Mouse (Mus musculus) intestine, embryonic 16.5 days (tissue): ENCODE results near the gene Ppp1cc. TPM values are rescaled to one million over a fixed set of nuclear protein-coding genes. Genes with fewer than 3 reads are reported as not detected.

Experiments
- ATAC-seq: fragments of 200-750 bp; cut with Nextera tagmentation; 2 replicates; pipeline ENCODE4 v1.8.0; 2017; ENCODE audit warnings: moderate TSS enrichment, moderate library complexity
- H3K27ac ChIP-seq: fragments of 300-500 bp; sonication (generic); 2 replicates; pipeline ENCODE4 v1.5.1; 2014; ENCODE audit warnings: mild to moderate bottlenecking, low read length
- H3K27me3 ChIP-seq: fragments of 300-500 bp; sonication (generic); replicated peaks from 2 replicates; pipeline ENCODE4 v1.6.1; 2014; ENCODE audit warnings: low read length, control low read depth, mixed read lengths; ENCODE audit not compliant: control insufficient read depth, insufficient read depth
- H3K36me3 ChIP-seq: fragments of 300-500 bp; sonication (generic); 2 replicates; pipeline ENCODE4 v1.6.1; 2014; ENCODE audit warnings: low read length, control low read depth; ENCODE audit not compliant: control insufficient read depth, insufficient read depth
- H3K4me1 ChIP-seq: fragments of 300-500 bp; sonication (generic); 2 replicates; pipeline ENCODE4 v1.6.1; 2014; ENCODE audit warnings: low read length, control low read depth, mixed read lengths; ENCODE audit not compliant: control insufficient read depth, insufficient read depth
- H3K4me2 ChIP-seq: fragments of 300-500 bp; sonication (generic); 2 replicates; pipeline ENCODE4 v1.6.1; 2014; ENCODE audit warnings: low read depth, low read length, control low read depth
- H3K4me3 ChIP-seq: fragments of 300-500 bp; sonication (generic); 2 replicates; pipeline ENCODE4 v1.5.1; 2014; ENCODE audit warnings: mild to moderate bottlenecking, low read length
- H3K9ac ChIP-seq: fragments of 300-500 bp; sonication (generic); 2 replicates; pipeline ENCODE4 v1.6.1; 2014; ENCODE audit warnings: low read depth, low read length
- H3K9me3 ChIP-seq: fragments of 300-500 bp; sonication (generic); 2 replicates; pipeline ENCODE4 v1.6.1; 2016; ENCODE audit warnings: low read length, control low read depth; ENCODE audit not compliant: control insufficient read depth
- WGBS: fragments of 180-500 bp; shearing (Covaris S2); extraction: QIAGEN DNeasy Blood & Tissue Kit; methylation state at CpG from one replicate; pipeline ENCODE4 v1.1.7; 2014; 5-methylcytosine and 5-hydroxymethylcytosine counted together
- polyA plus RNA-seq: library from polyadenylated mRNA; unstranded; fragments of >200 nt; fragmentation: Nextera tagmentation; extraction: Ambion mirVana; gene quantifications from 2 replicates; pipeline ENCODE4 v1.2.1, GENCODE M21; 2015

Ppp1cc gene
- polyA plus RNA-seq, 1 experiment from 2014 or later: 215 TPM

DNA sequence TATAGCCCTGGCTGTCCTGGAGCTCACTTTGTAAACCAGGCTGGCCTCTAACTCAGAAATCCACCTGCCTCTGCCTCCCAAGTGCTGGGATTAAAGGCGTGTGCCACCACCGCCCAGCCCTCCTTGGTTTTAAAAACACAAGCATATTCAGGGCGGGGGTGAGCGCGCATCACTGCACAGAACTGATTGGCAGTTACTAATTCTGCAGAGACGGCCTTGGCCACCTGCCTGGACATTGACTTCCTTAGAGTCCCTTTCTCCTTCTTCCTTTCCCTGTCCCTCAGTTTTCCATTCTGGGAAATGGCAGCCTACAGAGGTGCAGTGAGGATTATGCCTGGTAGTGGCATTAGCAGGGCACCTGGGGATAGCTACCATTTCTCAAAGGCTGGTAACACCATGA lies 59.6 kb downstream of the Ppp1cc start:
- Histone ChIP-seq H3K9ac (no peak overlapping the region), H3K4me3 (no peak overlapping the region), H3K9me3 (no peaks in the 10 kb centered on the region), H3K4me2 (no peak overlapping the region), H3K36me3 (no peaks in the 10 kb centered on the region), H3K4me1 (peaks cover 8% of the 10 kb centered on the region), H3K27me3 (no peaks in the 10 kb centered on the region), H3K27ac (no peak overlapping the region)
- 90% methylated on average over 6 of the region's 6 CpGs for WGBS
- ATAC-seq: no peak

DNA sequence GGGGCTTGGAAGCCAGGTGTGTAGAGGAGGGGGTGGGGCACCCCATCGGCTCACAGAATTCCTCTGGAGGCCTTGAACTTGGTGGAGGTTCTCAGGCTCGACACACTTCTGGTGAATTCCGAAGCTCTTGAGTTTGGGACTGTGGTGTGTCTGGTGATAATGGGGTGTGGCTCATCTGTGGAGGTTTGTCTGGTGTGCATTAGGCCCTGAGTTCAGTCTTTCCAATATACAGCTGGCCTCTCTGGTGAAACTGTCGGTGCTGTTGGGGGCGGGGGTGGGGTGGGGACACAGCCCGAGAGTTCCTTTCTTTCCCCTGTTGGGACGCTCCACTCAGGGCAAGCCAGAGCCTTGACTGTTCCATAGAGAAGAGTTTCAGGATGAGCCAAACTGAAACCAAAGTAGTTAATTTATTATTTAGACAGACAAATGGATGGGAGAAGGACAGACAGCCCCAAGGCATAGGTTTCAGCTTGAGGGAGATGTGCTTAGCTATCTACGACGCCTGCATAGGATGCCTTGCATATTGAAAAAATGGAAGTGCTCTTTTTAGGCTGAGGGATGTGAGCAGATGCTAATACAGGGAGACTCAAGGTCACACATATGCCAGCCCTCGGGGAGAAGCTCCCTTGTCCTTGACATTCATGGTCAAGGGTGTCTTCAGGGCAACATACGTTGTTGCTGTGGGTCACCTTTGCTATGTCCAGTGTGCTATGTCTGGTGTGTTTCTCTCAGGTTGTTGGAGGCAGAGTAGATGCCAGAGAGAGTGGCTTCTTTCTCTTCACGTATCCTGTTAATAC lies 60.2 kb downstream of the Ppp1cc start:
- 82% methylated on average over 12 of the region's 12 CpGs for WGBS
- no peaks in the 10 kb centered on the region for H3K27me3 ChIP-seq
- no peak overlapping the region for H3K27ac ChIP-seq
- no peak overlapping the region for H3K4me3 ChIP-seq
- no peak overlapping the region for H3K4me2 ChIP-seq
- ATAC-seq: no peak
- peaks cover 8% of the 10 kb centered on the region for H3K4me1 ChIP-seq
- H3K9me3 ChIP-seq: no peaks in the 10 kb centered on the region
- H3K9ac ChIP-seq: no peak overlapping the region
- H3K36me3 ChIP-seq: no peaks in the 10 kb centered on the region

DNA sequence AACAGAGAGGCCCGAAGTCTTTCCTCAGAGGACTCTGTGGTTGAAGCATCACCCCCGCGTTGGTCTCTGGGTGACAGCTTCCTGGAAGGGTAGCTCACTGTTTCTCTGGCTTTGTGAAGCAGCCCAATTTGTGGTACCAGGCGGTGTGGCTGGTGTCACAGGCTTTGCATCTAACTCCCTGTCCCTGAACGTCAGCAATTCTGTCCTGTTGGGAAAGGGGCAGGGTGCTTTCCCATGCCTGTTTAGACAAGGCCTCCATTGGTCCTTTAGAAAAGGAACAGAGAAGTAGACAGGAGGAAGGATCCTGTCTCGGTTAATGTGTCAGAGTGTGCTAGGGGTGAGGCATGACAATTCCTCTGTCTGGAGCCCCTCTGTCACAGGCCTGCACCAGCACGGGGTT lies 60.9 kb downstream of the Ppp1cc start:
- H3K27ac ChIP-seq: no peak overlapping the region
- no peak overlapping the region for H3K4me3 ChIP-seq
- no peak overlapping the region for H3K4me2 ChIP-seq
- no peaks in the 10 kb centered on the region for H3K27me3 ChIP-seq
- 84% methylated on average over 7 of the region's 7 CpGs for WGBS
- H3K36me3 ChIP-seq: no peaks in the 10 kb centered on the region
- H3K9me3 ChIP-seq: no peaks in the 10 kb centered on the region
- H3K4me1 ChIP-seq: peaks cover 8% of the 10 kb centered on the region
- no peak for ATAC-seq
- no peak overlapping the region for H3K9ac ChIP-seq

DNA sequence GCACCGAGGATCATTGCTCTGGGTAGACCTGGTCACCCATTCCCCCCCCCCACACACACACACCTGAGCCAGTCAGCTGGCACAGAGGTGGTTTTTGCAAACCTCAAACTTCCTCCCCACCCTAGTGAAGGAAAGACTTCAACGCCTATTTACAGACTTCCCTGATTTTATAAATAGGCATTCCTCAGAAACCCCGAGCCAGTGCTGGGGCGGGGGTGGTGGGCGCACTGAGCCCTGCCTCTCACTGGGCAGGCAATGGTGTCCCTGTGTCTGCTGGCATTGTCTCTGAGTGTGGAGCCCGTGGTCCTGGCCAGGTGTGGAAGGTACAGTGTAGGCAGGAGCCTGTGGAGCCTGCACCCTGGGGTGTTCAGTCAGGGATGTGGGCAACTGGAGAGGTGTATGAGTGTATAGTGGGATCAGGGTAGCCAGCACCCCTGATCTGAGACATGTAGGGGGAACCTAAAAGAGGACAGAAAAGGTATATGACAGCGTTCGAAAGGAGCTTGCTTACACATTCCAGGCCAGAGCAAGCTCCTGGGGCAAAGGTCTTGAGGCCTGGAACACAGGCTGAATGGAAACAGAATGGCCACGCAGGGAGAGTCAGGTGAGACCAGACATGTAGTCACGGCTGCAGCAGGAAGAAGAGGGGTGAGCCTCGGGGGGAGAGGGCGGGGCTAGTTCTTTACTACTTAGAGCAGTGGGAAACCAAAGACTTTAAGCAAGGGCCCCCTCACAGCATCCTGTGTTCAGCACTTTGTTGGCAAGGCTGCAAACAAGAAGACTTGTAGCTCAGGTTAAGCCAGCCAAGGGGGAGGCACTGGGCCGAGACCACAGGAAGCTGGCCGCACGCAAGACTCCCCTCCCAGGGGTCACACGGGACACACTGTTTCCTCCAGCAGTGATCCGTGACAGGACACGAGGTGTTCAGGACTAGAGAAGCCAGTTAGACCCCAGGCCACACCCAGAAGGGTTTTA lies 61.9 kb downstream of the Ppp1cc start:
- Histone ChIP-seq H3K9me3 (no peaks in the 10 kb centered on the region), H3K36me3 (no peaks in the 10 kb centered on the region), H3K27me3 (no peaks in the 10 kb centered on the region), H3K4me2 (no peak overlapping the region), H3K27ac (no peak overlapping the region), H3K4me1 (peaks cover 8% of the 10 kb centered on the region), H3K9ac (peak overlapping the region; percentile 24), H3K4me3 (no peak overlapping the region)
- 61% methylated on average over 18 of the region's 18 CpGs for WGBS
- ATAC-seq: peak; percentile 74

DNA sequence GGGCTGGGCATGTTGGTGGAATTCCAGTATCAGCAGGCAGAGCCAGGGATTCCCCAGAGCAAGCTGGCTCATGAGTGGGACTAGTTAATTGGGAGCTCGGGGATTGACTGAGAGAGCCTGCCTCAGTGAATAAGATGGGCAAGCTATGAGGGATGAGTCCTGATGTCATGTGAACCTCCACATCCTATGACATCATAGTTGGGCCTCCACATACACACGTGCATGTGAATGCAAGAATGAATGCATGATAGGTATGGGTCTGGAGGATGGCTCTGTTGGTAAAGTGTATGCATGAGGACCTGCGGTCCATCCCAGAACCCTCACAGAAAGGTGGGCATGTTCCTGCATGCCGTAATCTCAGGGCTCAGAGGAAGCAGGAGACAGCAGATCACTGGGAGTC lies 63.0 kb downstream of the Ppp1cc start:
- WGBS: 92% methylated on average over 4 of the region's 4 CpGs
- Histone ChIP-seq H3K27me3 (no peaks in the 10 kb centered on the region), H3K27ac (no peak overlapping the region)

DNA sequence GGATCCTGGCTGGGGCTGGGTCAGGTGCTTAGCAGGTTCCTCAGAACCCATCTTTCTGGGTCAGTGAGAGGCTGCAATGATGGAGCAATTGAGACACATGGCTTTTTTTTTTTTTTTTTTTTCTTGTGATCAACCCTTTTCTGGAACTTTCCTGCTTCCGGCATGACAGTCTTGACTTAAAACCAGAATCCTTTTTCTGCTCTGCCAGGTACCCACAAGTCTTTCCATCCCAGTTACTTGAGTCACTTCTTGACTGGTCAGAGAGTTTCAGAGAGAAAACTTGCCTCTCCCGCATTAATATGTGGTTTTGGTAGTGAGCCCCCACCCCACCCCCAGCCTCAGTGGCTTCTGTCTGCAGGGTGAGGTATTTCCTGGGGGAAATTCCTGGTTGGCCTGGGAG lies 66.2 kb downstream of the Ppp1cc start:
- WGBS: 90% methylated on average over 2 of the region's 2 CpGs
- peaks cover 6% of the 10 kb centered on the region; the same call in 1 of the 2 replicates for H3K9me3 ChIP-seq
- H3K27me3 ChIP-seq: no peaks in the 10 kb centered on the region
- H3K27ac ChIP-seq: no peak overlapping the region
- no peak overlapping the region for H3K9ac ChIP-seq
- no peak overlapping the region for H3K4me3 ChIP-seq
- H3K36me3 ChIP-seq: 0 out of 2 replicates have a peak, but pooled peaks cover 2% of the 10 kb centered on the region
- ATAC-seq: no peak
- H3K4me2 ChIP-seq: no peak overlapping the region
- peaks cover 8% of the 10 kb centered on the region for H3K4me1 ChIP-seq

More for the DNA sequence above, 63.0 kb downstream of the Ppp1cc start:
- no peaks in the 10 kb centered on the region for H3K36me3 ChIP-seq
- no peak overlapping the region for H3K4me3 ChIP-seq
- no peaks in the 10 kb centered on the region for H3K9me3 ChIP-seq
- H3K4me2 ChIP-seq: no peak overlapping the region
- peaks cover 8% of the 10 kb centered on the region for H3K4me1 ChIP-seq
- ATAC-seq: no peak
- no peak overlapping the region for H3K9ac ChIP-seq

Other genes starting within 250 kb of the Ppp1cc start
- 4.3 and 4.8 TPM in 2 replicates for gene Cux2, start 108.2 kb upstream of the Ppp1cc start, polyA plus RNA-seq
- 0.87 and 1.9 TPM in 2 replicates for gene Myl2, start 57.3 kb upstream of the Ppp1cc start, polyA plus RNA-seq
- not detected in 2 replicates for gene Ccdc63, start 17.5 kb upstream of the Ppp1cc start, polyA plus RNA-seq
- 5.6 and 5.7 TPM in 2 replicates for gene Hvcn1, start 48.5 kb downstream of the Ppp1cc start, polyA plus RNA-seq
- 3.2 and 3.5 TPM in 2 replicates for gene Tctn1, start 106.2 kb downstream of the Ppp1cc start, polyA plus RNA-seq
- 6.8 and 9.9 TPM in 2 replicates for gene Pptc7, start 126.1 kb downstream of the Ppp1cc start, polyA plus RNA-seq
- 7.4 and 7.6 TPM in 2 replicates for gene Rad9b, start 196.0 kb downstream of the Ppp1cc start, polyA plus RNA-seq
- 289 and 291 TPM in 2 replicates for gene Vps29, start 196.1 kb downstream of the Ppp1cc start, polyA plus RNA-seq
- gene Gpn3, start 213.6 kb downstream of the Ppp1cc start, polyA plus RNA-seq: 55.0 and 59.2 TPM in 2 replicates
- 31.8 and 34.0 TPM in 2 replicates for gene Fam216a, start 214.1 kb downstream of the Ppp1cc start, polyA plus RNA-seq
- 161 and 164 TPM in 2 replicates for gene Arpc3, start 233.6 kb downstream of the Ppp1cc start, polyA plus RNA-seq